Mouse (Mus musculus) kidney, embryonic 15.5 days (tissue): ENCODE data around the gene Amh. TPM values are rescaled to one million over a fixed set of nuclear protein-coding genes. Genes with fewer than 3 reads are reported as not detected.
A peak's percentile ranks its signal among the peaks of the same experiment; 100 is the strongest.

Source experiments
- ATAC-seq: fragments of 200-750 bp; cut with Nextera tagmentation; replicated peaks from 2 replicates; pipeline ENCODE4 v1.8.0; 2017; ENCODE audit warnings: moderate TSS enrichment; ENCODE audit not compliant: low FRiP score
- H3K27ac ChIP-seq: fragments of 300-500 bp; sonication (generic); 2 replicates; pipeline ENCODE4 v1.5.1; 2015; ENCODE audit warnings: mild to moderate bottlenecking, inconsistent platforms
- H3K27me3 ChIP-seq: fragments of 300-500 bp; sonication (generic); 2 replicates; pipeline ENCODE4 v1.6.1; 2015; ENCODE audit warnings: inconsistent platforms
- H3K36me3 ChIP-seq: fragments of 300-500 bp; sonication (generic); 2 replicates; pipeline ENCODE4 v1.6.1; 2015; ENCODE audit warnings: inconsistent platforms
- H3K4me1 ChIP-seq: fragments of 300-500 bp; sonication (generic); 2 replicates; pipeline ENCODE4 v1.6.1; 2015; ENCODE audit warnings: inconsistent platforms
- H3K4me2 ChIP-seq: fragments of 300-500 bp; sonication (generic); 2 replicates; pipeline ENCODE4 v1.6.1; 2015; ENCODE audit warnings: moderate library complexity, mild to moderate bottlenecking, inconsistent platforms
- H3K4me3 ChIP-seq: fragments of 300-500 bp; sonication (generic); replicated peaks from 2 replicates; pipeline ENCODE4 v1.5.1; 2015; ENCODE audit warnings: mild to moderate bottlenecking, inconsistent platforms
- H3K9ac ChIP-seq: fragments of 300-500 bp; sonication (generic); 2 replicates; pipeline ENCODE4 v1.6.1; 2015; ENCODE audit warnings: mild to moderate bottlenecking, inconsistent platforms
- H3K9me3 ChIP-seq: fragments of 300-500 bp; sonication (generic); replicated peaks from 2 replicates; pipeline ENCODE4 v1.6.1; 2016; ENCODE audit warnings: inconsistent platforms
- WGBS: fragments of 180-500 bp; shearing (Covaris S2); methylation state at CpG from one replicate; pipeline ENCODE4 v1.1.7; 2015; ENCODE audit warnings: mixed read lengths; 5-methylcytosine and 5-hydroxymethylcytosine counted together
- microRNA counts: library from miRNA; unstranded; fragments of <30 nt; microRNA quantifications from one replicate; lab custom pipeline; 2016
- microRNA-seq: library from miRNA; unstranded; fragments of <30 nt; microRNA quantifications from one replicate; pipeline ENCODE4, GENCODE M21; 2016
- polyA plus RNA-seq: library from polyadenylated mRNA; unstranded; fragments of >200 nt; fragmentation: Nextera tagmentation; extraction: Ambion mirVana; gene quantifications from 2 replicates; pipeline ENCODE4 v1.2.1, GENCODE M21; 2015

The Amh gene
- polyA plus RNA-seq, 1 experiment from 2014 or later: not detected

- H3K27ac ChIP-seq: no peak overlapping the region
- H3K4me2 ChIP-seq: peak overlapping the region; percentile 95
- H3K9ac ChIP-seq: peak overlapping the region; percentile 87
- peaks cover 39% of the 10 kb centered on the region for H3K4me1 ChIP-seq
- no peaks in the 10 kb centered on the region for H3K9me3 ChIP-seq
- ATAC-seq: peak; percentile 20
- peaks cover 27% of the 10 kb centered on the region for H3K36me3 ChIP-seq
- peak overlapping the region; percentile 88 for H3K4me3 ChIP-seq
- 26% methylated on average over 11 of the region's 11 CpGs for WGBS
- no peaks in the 10 kb centered on the region for H3K27me3 ChIP-seq
Measured at GRCm38 (mm10) chr10:80855749-80856073, 50.7 kb downstream of the Amh start.

- 72% methylated on average over 3 of the region's 3 CpGs for WGBS
- no peaks in the 10 kb centered on the region for H3K27me3 ChIP-seq
- ATAC-seq: no peak
- H3K9me3 ChIP-seq: no peaks in the 10 kb centered on the region
- peaks cover 39% of the 10 kb centered on the region for H3K4me1 ChIP-seq
- no peak overlapping the region for H3K9ac ChIP-seq
- peak overlapping the region; percentile 95 for H3K4me2 ChIP-seq
- peak overlapping the region; percentile 88 for H3K4me3 ChIP-seq
- no peak overlapping the region for H3K27ac ChIP-seq
- peaks cover 24% of the 10 kb centered on the region for H3K36me3 ChIP-seq
Measured at GRCm38 (mm10) chr10:80856267-80856666, 51.2 kb downstream of the Amh start.

GRCm38 (mm10) chr10:80856908-80857307 lies 51.9 kb downstream of the Amh start:
- Histone ChIP-seq H3K9ac (0 out of 2 replicates have a peak overlapping the region, but pooled peaks have one; percentile 10), H3K4me1 (peaks cover 39% of the 10 kb centered on the region), H3K27ac (no peak overlapping the region), H3K27me3 (no peaks in the 10 kb centered on the region), H3K9me3 (no peaks in the 10 kb centered on the region), H3K4me3 (0 out of 2 replicates have a peak overlapping the region, but pooled peaks have one; percentile 88), H3K4me2 (0 out of 2 replicates have a peak overlapping the region, but pooled peaks have one; percentile 95), H3K36me3 (peaks cover 24% of the 10 kb centered on the region)
- WGBS: 78% methylated on average over 5 of the region's 5 CpGs
- ATAC-seq: no peak

MicroRNAs within 50 kb of the gene (microRNA counts, 519-probe panel; counts per million panel counts)
- 31.7 counts per million for microRNA mmu-miR-1982 (lab: Ali Mortazavi, UCI)

Small RNA genes lying within 50 kb of the gene (microRNA-seq; reads per million reads assigned to microRNA genes)
- 1.8 reads per million, percentile 6 among the genes with 10 or more reads in this experiment for gene Mir1982

Other genes starting within 250 kb of the Amh start
- gene Rexo1, start 243.7 kb upstream of the Amh start, polyA plus RNA-seq: 23.9 and 29.5 TPM in 2 replicates
- 9.9 and 11.2 TPM in 2 replicates for gene Klf16, start 227.9 kb upstream of the Amh start, polyA plus RNA-seq
- gene Abhd17a, start 214.9 kb upstream of the Amh start, polyA plus RNA-seq: 93.5 and 95.4 TPM in 2 replicates
- gene Scamp4, start 202.4 kb upstream of the Amh start, polyA plus RNA-seq: 93.5 and 107 TPM in 2 replicates
- 7.0 and 8.6 TPM in 2 replicates for gene Adat3, start 202.4 kb upstream of the Amh start, polyA plus RNA-seq
- gene Gm49322, start 199.2 kb upstream of the Amh start, polyA plus RNA-seq: 4.5 and 5.3 TPM in 2 replicates
- 156 and 183 TPM in 2 replicates for gene Csnk1g2, start 182.4 kb upstream of the Amh start, polyA plus RNA-seq
- gene Btbd2, start 148.2 kb upstream of the Amh start, polyA plus RNA-seq: 78.6 and 83.2 TPM in 2 replicates
- 95.3 and 103 TPM in 2 replicates for gene Mknk2, start 127.1 kb upstream of the Amh start, polyA plus RNA-seq
- gene Mob3a, start 103.3 kb upstream of the Amh start, polyA plus RNA-seq: 37.7 and 41.5 TPM in 2 replicates
- 22.8 and 26.2 TPM in 2 replicates for gene Izumo4, start 103.1 kb upstream of the Amh start, polyA plus RNA-seq
- gene Ap3d1, start 63.0 kb upstream of the Amh start, polyA plus RNA-seq: 68.1 and 70.9 TPM in 2 replicates
- 17.3 and 21.8 TPM in 2 replicates for gene Dot1l, start 50.0 kb upstream of the Amh start, polyA plus RNA-seq
- gene Sf3a2, start 7.0 kb upstream of the Amh start, polyA plus RNA-seq: 78.2 and 92.6 TPM in 2 replicates
- gene Plekhj1, start 6.6 kb upstream of the Amh start, polyA plus RNA-seq: 126 and 130 TPM in 2 replicates
- 5.6 and 5.7 TPM in 2 replicates for gene Jsrp1, start 8.3 kb downstream of the Amh start, polyA plus RNA-seq
- 1,583 and 1,739 TPM in 2 replicates for gene Oaz1, start 21.4 kb downstream of the Amh start, polyA plus RNA-seq
- gene Lingo3, start 38.8 kb downstream of the Amh start, polyA plus RNA-seq: 0.83 and 1.2 TPM in 2 replicates
- gene Lsm7, start 50.0 kb downstream of the Amh start, polyA plus RNA-seq: 303 and 328 TPM in 2 replicates
- 43.8 and 48.1 TPM in 2 replicates for gene Sppl2b, start 50.0 kb downstream of the Amh start, polyA plus RNA-seq
- gene Tmprss9, start 66.6 kb downstream of the Amh start, polyA plus RNA-seq: 0.04 TPM in 1 of 2 replicates, not detected in the other
- gene Timm13, start 95.7 kb downstream of the Amh start, polyA plus RNA-seq: 365 and 368 TPM in 2 replicates
- gene Lmnb2, start 113.0 kb downstream of the Amh start, polyA plus RNA-seq: 55.0 and 59.3 TPM in 2 replicates
- gene Gadd45b, start 124.8 kb downstream of the Amh start, polyA plus RNA-seq: 18.0 and 20.8 TPM in 2 replicates
- 5.0 and 5.6 TPM in 2 replicates for gene Gng7, start 209.7 kb downstream of the Amh start, polyA plus RNA-seq
- 0.19 and 0.23 TPM in 2 replicates for gene Diras1, start 220.4 kb downstream of the Amh start, polyA plus RNA-seq
- gene Slc39a3, start 232.2 kb downstream of the Amh start, polyA plus RNA-seq: 13.7 and 16.3 TPM in 2 replicates